28 mouse cellular contexts compared by ENCODE assay signal in genomic region chr5:138768704-138769103, GRCm38 (mm10). TPM values are rescaled to one million over a fixed set of nuclear protein-coding genes. Genes with fewer than 3 reads are reported as not detected.
"Had no signal": no experiment of that assay in that cellular context is flagged by ENCODE, and none has a peak within 500 bp of the region (broad histone marks: within the 10 kb centered on the region; RNA-seq: fewer than 3 reads in every experiment).

No protein-coding gene starts in this region.

- H3K9me3 ChIP-seq: intestine, embryonic 15.5 days; liver, embryonic 13.5 days; lung, embryonic 15.5 days; midbrain, embryonic 13.5 days; neural tube, embryonic 13.5 days had no signal

- H3K9ac ChIP-seq: intestine, embryonic 15.5 days; liver, embryonic 13.5 days; lung, embryonic 15.5 days; midbrain, embryonic 13.5 days; neural tube, embryonic 13.5 days had no signal

- ATAC-seq: midbrain, embryonic 13.5 days; midbrain, embryonic 16.5 days had no signal

- H3K4me2 ChIP-seq: intestine, embryonic 15.5 days; liver, embryonic 13.5 days; lung, embryonic 15.5 days; midbrain, embryonic 13.5 days; neural tube, embryonic 13.5 days had no signal

- H3K4me3 ChIP-seq: intestine, embryonic 15.5 days; left cerebral cortex, adult 2 months; liver, embryonic 13.5 days; lung, embryonic 15.5 days; midbrain, embryonic 13.5 days; myocyte; neural tube, embryonic 13.5 days had no signal

- H3K36me3 ChIP-seq: intestine, embryonic 15.5 days; lung, embryonic 15.5 days had no signal

- H3K27me3 ChIP-seq: intestine, embryonic 15.5 days; liver, embryonic 13.5 days; lung, embryonic 15.5 days; midbrain, embryonic 13.5 days; neural tube, embryonic 13.5 days had no signal

- H3K4me1 ChIP-seq: intestine, embryonic 15.5 days; liver, embryonic 13.5 days; lung, embryonic 15.5 days; neural tube, embryonic 13.5 days had no signal

- H3K27ac ChIP-seq: intestine, embryonic 15.5 days; left cerebral cortex, adult 2 months; liver, embryonic 13.5 days; lung, embryonic 15.5 days; midbrain, embryonic 13.5 days; neural tube, embryonic 13.5 days had no signal

- DNase-seq: kidney, adult 11 months; kidney, adult 8-10 months; liver, embryonic 13.5 days; retina, postnatal 1 day; right cerebral cortex, postnatal 25 days; thymus, adult 18-20 months; thymus, postnatal 36 days had no signal

RNA-seq across cellular contexts. Expression of gene Gm5294, which starts 51.2 kb away (rescaled TPM):
- total RNA-seq: layer of hippocampus, adult 18-20 months; layer of hippocampus, postnatal 14 days; left cerebral cortex, adult 2 months; left cerebral cortex, postnatal 10 days; left cerebral cortex, postnatal 36 days; liver, adult 2 months; monocyte, adult 5-6 weeks; neutrophil, adult 5-6 weeks had no signal
- polyA plus RNA-seq: intestine, embryonic 15.5 days; kidney, embryonic 16.5 days; limb, embryonic 11.5 days; limb, embryonic 14.5 days; liver, adult 2 months; liver, embryonic 13.5 days; liver, embryonic 16.5 days; lung, embryonic 15.5 days; midbrain, embryonic 13.5 days; midbrain, embryonic 16.5 days; myocyte; neural tube, embryonic 13.5 days; spleen, adult 2 months; stomach, embryonic 16.5 days; urinary bladder, adult 2 months had no signal
